Comparison of ENCODE assay signal across 13 mouse cellular contexts in the genomic region with DNA sequence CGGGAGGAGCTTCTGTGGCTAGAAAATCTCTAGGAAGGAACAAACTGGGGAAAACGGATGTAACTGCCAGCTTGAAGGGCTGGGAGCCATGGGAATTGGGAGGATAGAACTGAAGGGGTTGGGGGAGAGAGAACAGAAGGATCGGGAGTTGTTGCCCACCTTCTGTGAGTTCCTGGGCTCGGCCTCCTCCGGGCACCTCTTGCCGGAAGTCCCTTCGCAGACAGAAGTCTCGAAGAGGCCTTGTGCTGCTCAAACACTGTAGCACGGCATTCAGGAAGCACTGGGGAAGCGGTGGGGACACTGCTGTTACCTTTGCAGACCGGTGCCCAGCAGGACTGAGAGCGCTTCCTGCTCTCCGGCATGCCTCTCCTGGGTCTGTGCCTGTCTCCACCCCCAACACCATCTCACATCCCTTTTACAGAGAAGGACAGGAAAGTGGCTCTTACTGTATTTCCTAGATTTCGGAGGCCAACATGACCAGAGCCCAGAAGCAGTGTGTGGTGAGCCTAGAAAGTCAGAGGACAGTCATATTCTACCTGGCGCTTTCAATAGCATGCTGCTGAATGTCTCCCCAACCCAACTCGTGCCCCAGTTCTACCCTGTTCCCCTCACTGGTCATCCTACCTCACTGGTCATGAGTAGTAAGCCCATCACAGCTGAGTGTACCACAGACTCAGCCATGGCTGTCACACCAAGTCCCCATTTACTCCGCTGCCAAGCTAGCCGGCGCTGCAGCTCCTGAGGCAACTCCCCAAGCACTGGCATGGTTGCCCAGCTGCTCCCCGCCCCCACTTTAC. TPM values are rescaled to one million over a fixed set of nuclear protein-coding genes. Genes with fewer than 3 reads are reported as not detected.
A peak's percentile ranks its signal among the peaks of the same experiment; 100 is the strongest.
DNase-seq lines count a peak whose midpoint lies in the region; ATAC-seq lines count a peak whose summit lies in the region.
"Had no signal": no experiment of that assay in that cellular context is flagged by ENCODE, and none has a peak within 500 bp of the region (broad histone marks: within the 10 kb centered on the region; RNA-seq: fewer than 3 reads in every experiment).

No protein-coding gene starts in this region.

- peaks cover 44% of the 10 kb centered on the region for H3K4me1 ChIP-seq in heart, embryonic 13.5 days
- peaks cover 66% of the 10 kb centered on the region for H3K4me1 ChIP-seq in megakaryocyte, embryonic 14.5 days
- peaks cover 38% of the 10 kb centered on the region for H3K4me1 ChIP-seq in limb, embryonic 10.5 days
- H3K4me1 ChIP-seq in stomach, embryonic 14.5 days (ENCODE audit: control insufficient read depth, insufficient read depth, low read length): peaks cover 18% of the 10 kb centered on the region

- 82% methylated on average over 20 of the region's 20 CpGs for WGBS in heart, embryonic 13.5 days
- WGBS in limb, embryonic 10.5 days: 88% methylated on average over 20 of the region's 20 CpGs
- 81% methylated on average over 20 of the region's 20 CpGs for WGBS in stomach, embryonic 14.5 days

- no peak overlapping the region for H3K4me3 ChIP-seq in heart, embryonic 13.5 days
- H3K4me3 ChIP-seq in megakaryocyte, embryonic 14.5 days (replicated peaks): peak overlapping the region; percentile 64
- H3K4me3 ChIP-seq in limb, embryonic 10.5 days: no peak overlapping the region
- H3K4me3 ChIP-seq in stomach, embryonic 14.5 days (ENCODE audit: low read depth, low read length): no peak overlapping the region

- no peak for DNase-seq in heart, postnatal 10 days
- DNase-seq in limb, embryonic 10.5 days (ENCODE audit: low spot score): peak; percentile 28
- no peak for DNase-seq in adrenal gland, postnatal 36 days
- DNase-seq: adrenal gland, adult 2 months; layer of hippocampus, adult 9-11 months; right cerebral cortex, postnatal 25 days; thymus, postnatal 36 days had no signal

- peak overlapping the region; percentile 28; the same call in 1 of the 2 replicates for H3K9ac ChIP-seq in heart, embryonic 13.5 days
- peak overlapping the region; percentile 18; the same call in 1 of the 2 replicates for H3K9ac ChIP-seq in stomach, embryonic 14.5 days (replicated peaks; ENCODE audit: low read depth, low read length)
- H3K9ac ChIP-seq: liver, embryonic 14.5 days had no signal

- H3K27ac ChIP-seq in heart, embryonic 13.5 days (replicated peaks): no peak overlapping the region
- H3K27ac ChIP-seq in limb, embryonic 10.5 days: no peak overlapping the region
- no peak overlapping the region for H3K27ac ChIP-seq in stomach, embryonic 14.5 days (ENCODE audit: low read length)
- H3K27ac ChIP-seq: liver, embryonic 14.5 days had no signal

- ATAC-seq in heart, embryonic 13.5 days (ENCODE audit: extremely low read depth, insufficient number of reproducible peaks, low FRiP score, low TSS enrichment): no peak
- ATAC-seq in megakaryocyte, adult 5-6 weeks (ENCODE audit: poor library complexity, severe bottlenecking): no peak
- ATAC-seq in stomach, embryonic 14.5 days (ENCODE audit: insufficient number of reproducible peaks, insufficient read depth, low FRiP score, low read depth): no peak

- no peaks in the 10 kb centered on the region for H3K9me3 ChIP-seq in heart, embryonic 13.5 days
- H3K9me3 ChIP-seq in megakaryocyte, embryonic 14.5 days: no peaks in the 10 kb centered on the region
- H3K9me3 ChIP-seq in limb, embryonic 10.5 days (replicated peaks): no peaks in the 10 kb centered on the region
- no peaks in the 10 kb centered on the region for H3K9me3 ChIP-seq in stomach, embryonic 14.5 days (ENCODE audit: control insufficient read depth, low read depth, low read length)
- H3K9me3 ChIP-seq: G1E had no signal

- H3K4me2 ChIP-seq in heart, embryonic 13.5 days: no peak overlapping the region
- H3K4me2 ChIP-seq in stomach, embryonic 14.5 days (replicated peaks; ENCODE audit: low read depth, low read length): 0 out of 2 replicates have a peak overlapping the region, but pooled peaks have one; percentile 10

- H3K27me3 ChIP-seq in heart, embryonic 13.5 days (replicated peaks): no peaks in the 10 kb centered on the region
- no peaks in the 10 kb centered on the region for H3K27me3 ChIP-seq in megakaryocyte, embryonic 14.5 days (replicated peaks)
- no peaks in the 10 kb centered on the region for H3K27me3 ChIP-seq in limb, embryonic 10.5 days (ENCODE audit: low read depth, poor library complexity, severe bottlenecking)
- H3K27me3 ChIP-seq in stomach, embryonic 14.5 days (ENCODE audit: control insufficient read depth, insufficient read depth, low read length): no peaks in the 10 kb centered on the region

- peaks cover 66% of the 10 kb centered on the region for H3K36me3 ChIP-seq in heart, embryonic 13.5 days
- H3K36me3 ChIP-seq in megakaryocyte, embryonic 14.5 days (replicated peaks; ENCODE audit: low read length): peaks cover 69% of the 10 kb centered on the region
- H3K36me3 ChIP-seq in limb, embryonic 10.5 days: peaks cover 68% of the 10 kb centered on the region
- peaks cover 51% of the 10 kb centered on the region for H3K36me3 ChIP-seq in stomach, embryonic 14.5 days (ENCODE audit: control insufficient read depth, insufficient read depth, low read length)

- intact Hi-C loops in heart, postnatal 10 days (cut with DNase I): loop anchor here (10.0 kb wide), 1 partner anchor 170 kb away; a partner anchor contains a TSS

RNA-seq across cellular contexts. Expression of a gene that starts 2.5 kb away (rescaled TPM):
- polyA plus RNA-seq in heart, embryonic 13.5 days (2015; fragmentation: Nextera tagmentation; extraction: Ambion mirVana): 48.4 and 52.2 TPM in 2 replicates
- 10 to 100 TPM; 20.7 to 26.8 TPM for total RNA-seq in heart, postnatal 10 days (2021)
- 33.2 and 67.7 TPM in 2 replicates for polyA plus RNA-seq in megakaryocyte, embryonic 14.5 days (2012; ENCODE audit: insufficient read depth, low replicate concordance)
- 41.1 and 41.9 TPM in 2 replicates for total RNA-seq in megakaryocyte, adult 5-6 weeks (2015)
- 20.2 and 28.9 TPM in 2 replicates for total RNA-seq in megakaryocyte, adult 5-6 weeks (2017)
- polyA plus RNA-seq in limb, embryonic 10.5 days (2016; fragmentation: Nextera tagmentation; extraction: Ambion mirVana): 107 and 125 TPM in 2 replicates
- 68.8 and 70.6 TPM in 2 replicates for polyA plus RNA-seq in stomach, embryonic 14.5 days (2014; fragmentation: Nextera tagmentation; extraction: Ambion mirVana)
- total RNA-seq in adrenal gland, postnatal 36 days (2021): 10 to 100 TPM; 37.1 to 44.3 TPM

RNA-seq across cellular contexts. Expression of a gene that starts 4.3 kb away (rescaled TPM):
- 36.1 and 42.1 TPM in 2 replicates for polyA plus RNA-seq in heart, embryonic 13.5 days (2015; fragmentation: Nextera tagmentation; extraction: Ambion mirVana)
- 10 to 100 TPM; 20.7 to 21.4 TPM for total RNA-seq in heart, postnatal 10 days (2021)
- polyA plus RNA-seq in megakaryocyte, embryonic 14.5 days (2012; ENCODE audit: insufficient read depth, low replicate concordance): 17.0 and 28.8 TPM in 2 replicates
- 26.5 and 27.4 TPM in 2 replicates for total RNA-seq in megakaryocyte, adult 5-6 weeks (2015)
- total RNA-seq in megakaryocyte, adult 5-6 weeks (2017): 14.5 and 18.0 TPM in 2 replicates
- polyA plus RNA-seq in limb, embryonic 10.5 days (2016; fragmentation: Nextera tagmentation; extraction: Ambion mirVana): 48.4 and 62.3 TPM in 2 replicates
- polyA plus RNA-seq in stomach, embryonic 14.5 days (2014; fragmentation: Nextera tagmentation; extraction: Ambion mirVana): 56.7 and 57.7 TPM in 2 replicates
- total RNA-seq in adrenal gland, postnatal 36 days (2021): 10 to 100 TPM; 31.1 to 40.8 TPM

RNA-seq across cellular contexts. Expression of a gene that starts 9.5 kb away (rescaled TPM):
- 77.2 and 89.6 TPM in 2 replicates for polyA plus RNA-seq in heart, embryonic 13.5 days (2015; fragmentation: Nextera tagmentation; extraction: Ambion mirVana)
- total RNA-seq in heart, postnatal 10 days (2021): 100 to 1,000 TPM; 101 to 112 TPM
- polyA plus RNA-seq in megakaryocyte, embryonic 14.5 days (2012; ENCODE audit: insufficient read depth, low replicate concordance): 18.6 and 97.6 TPM in 2 replicates
- 95.3 and 105 TPM in 2 replicates for total RNA-seq in megakaryocyte, adult 5-6 weeks (2015)
- total RNA-seq in megakaryocyte, adult 5-6 weeks (2017): 54.6 and 78.6 TPM in 2 replicates
- 99.6 and 101 TPM in 2 replicates for polyA plus RNA-seq in limb, embryonic 10.5 days (2016; fragmentation: Nextera tagmentation; extraction: Ambion mirVana)
- 118 and 130 TPM in 2 replicates for polyA plus RNA-seq in stomach, embryonic 14.5 days (2014; fragmentation: Nextera tagmentation; extraction: Ambion mirVana)
- total RNA-seq in adrenal gland, postnatal 36 days (2021): 100 to 1,000 TPM; 162 to 182 TPM

RNA-seq across cellular contexts. Expression of a gene that starts 15.2 kb away (rescaled TPM):
- polyA plus RNA-seq in heart, embryonic 13.5 days (2015; fragmentation: Nextera tagmentation; extraction: Ambion mirVana): 54.6 and 55.1 TPM in 2 replicates
- 10 to 100 TPM; 28.0 to 28.6 TPM for total RNA-seq in heart, postnatal 10 days (2021)
- 20.5 and 20.6 TPM in 2 replicates for polyA plus RNA-seq in megakaryocyte, embryonic 14.5 days (2012; ENCODE audit: insufficient read depth, low replicate concordance)
- 17.8 and 20.4 TPM in 2 replicates for total RNA-seq in megakaryocyte, adult 5-6 weeks (2015)
- 28.5 and 33.5 TPM in 2 replicates for total RNA-seq in megakaryocyte, adult 5-6 weeks (2017)
- polyA plus RNA-seq in limb, embryonic 10.5 days (2016; fragmentation: Nextera tagmentation; extraction: Ambion mirVana): 69.0 and 75.1 TPM in 2 replicates
- polyA plus RNA-seq in stomach, embryonic 14.5 days (2014; fragmentation: Nextera tagmentation; extraction: Ambion mirVana): 81.1 and 87.0 TPM in 2 replicates
- total RNA-seq in adrenal gland, postnatal 36 days (2021): 10 to 100 TPM; 27.1 to 36.6 TPM

RNA-seq across cellular contexts. Expression of a gene that starts 34.1 kb away (rescaled TPM):
- polyA plus RNA-seq in heart, embryonic 13.5 days (2015; fragmentation: Nextera tagmentation; extraction: Ambion mirVana): 424 and 495 TPM in 2 replicates
- 1,000 to 10,000 TPM; 1,054 to 1,076 TPM for total RNA-seq in heart, postnatal 10 days (2021)
- polyA plus RNA-seq in megakaryocyte, embryonic 14.5 days (2012; ENCODE audit: insufficient read depth, low replicate concordance): 24.9 and 49.7 TPM in 2 replicates
- 235 and 245 TPM in 2 replicates for total RNA-seq in megakaryocyte, adult 5-6 weeks (2015)
- 276 and 306 TPM in 2 replicates for total RNA-seq in megakaryocyte, adult 5-6 weeks (2017)
- 308 and 312 TPM in 2 replicates for polyA plus RNA-seq in limb, embryonic 10.5 days (2016; fragmentation: Nextera tagmentation; extraction: Ambion mirVana)
- polyA plus RNA-seq in stomach, embryonic 14.5 days (2014; fragmentation: Nextera tagmentation; extraction: Ambion mirVana): 219 and 234 TPM in 2 replicates
- total RNA-seq in adrenal gland, postnatal 36 days (2021): 100 to 1,000 TPM; 657 to 866 TPM
